Mouse (Mus musculus) lung, adult 2 months (tissue): Measurements from ENCODE around the gene Lcn12. TPM values are rescaled to one million over a fixed set of nuclear protein-coding genes. Genes with fewer than 3 reads are reported as not detected.

ENCODE experiments used
- DNase-seq: peaks from one replicate; pipeline ENCODE4 v3.0.0; 2022
- H3K4me1 ChIP-seq: fragments of 200-500 bp; 2 replicates; pipeline ENCODE4 v1.6.1; 2011; ENCODE audit warnings: low read length; ENCODE audit not compliant: control insufficient read depth, insufficient read depth
- H3K4me3 ChIP-seq: fragments of 200-500 bp; replicated peaks from 2 replicates; pipeline ENCODE3; 2011; ENCODE audit warnings: low read depth, mild to moderate bottlenecking, control low read depth, low read length; ENCODE audit errors: extremely low read depth
- CTCF ChIP-seq: fragments of 200-500 bp; IDR thresholded peaks from 2 replicates; pipeline ENCODE4 v1.5.1; 2011; ENCODE audit warnings: mild to moderate bottlenecking, low read length, control low read depth; ENCODE audit not compliant: insufficient read depth
- POLR2A ChIP-seq: fragments of 200-500 bp; IDR thresholded peaks from 2 replicates; pipeline ENCODE4 v1.6.1; 2011; ENCODE audit warnings: low read depth, mild to moderate bottlenecking, control low read depth, low read length, borderline replicate concordance; ENCODE audit errors: extremely low read depth
- WGBS: fragments of 180-500 bp; shearing (Covaris S2); methylation state at CpG from one replicate; pipeline ENCODE4 v1.1.7; 2018; 5-methylcytosine and 5-hydroxymethylcytosine counted together
- polyA plus RNA-seq: library from polyadenylated mRNA; depleted of rRNA; stranded (reverse); fragments of >200 nt; gene quantifications from 2 replicates; pipeline ENCODE4 v1.2.3, GENCODE M21; 2012; rRNA removed

The Lcn12 gene
- polyA plus RNA-seq, result not detected in 2 replicates

GRCm38 (mm10) chr2:25493476-25493961 lies at the start of gene Lcn12:
Gene Lcn12 (minus strand): TSS chr2:25493911.
- WGBS, result 81% methylated on average over 5 of the region's 5 CpGs
- TF ChIP-seq CTCF, result no peak
- TF ChIP-seq POLR2A, result no peak
- DNase-seq, result no peak
- Histone ChIP-seq H3K4me1 (no peaks in the 10 kb centered on the region), H3K4me3 (no peak within 1 kb of the TSS)

GRCm38 (mm10) chr2:25541644-25542367 lies 48.1 kb upstream of the Lcn12 start:
- no peak for TF ChIP-seq CTCF
- TF ChIP-seq POLR2A, result no peak
- peaks cover 8% of the 10 kb centered on the region for H3K4me1 ChIP-seq
- H3K4me3 ChIP-seq, result no peak overlapping the region
- no peak for DNase-seq
- 71% methylated on average over 10 of the region's 10 CpGs for WGBS

- no peak for DNase-seq
- WGBS, result 86% methylated on average over 4 of the region's 4 CpGs
- TF ChIP-seq POLR2A (no peak), CTCF (no peak)
- Histone ChIP-seq H3K4me1 (peaks cover 3% of the 10 kb centered on the region), H3K4me3 (no peak overlapping the region)
Observed at GRCm38 (mm10) chr2:25540541-25540948, 46.8 kb upstream of the Lcn12 start.

- Histone ChIP-seq H3K4me1 (peaks cover 5% of the 10 kb centered on the region), H3K4me3 (no peak overlapping the region)
- DNase-seq, result no peak
- TF ChIP-seq CTCF (no peak), POLR2A (no peak)
- 54% methylated on average over 8 of the region's 8 CpGs for WGBS
Observed at GRCm38 (mm10) chr2:25536531-25536930, 42.8 kb upstream of the Lcn12 start.

- peaks cover 5% of the 10 kb centered on the region; the same call in 1 of the 2 replicates for H3K4me1 ChIP-seq
- no peak for DNase-seq
- 80% methylated on average over 2 of the region's 2 CpGs for WGBS
- H3K4me3 ChIP-seq, result no peak overlapping the region
- TF ChIP-seq POLR2A, result no peak
Observed at GRCm38 (mm10) chr2:25534866-25535182, 41.1 kb upstream of the Lcn12 start.

GRCm38 (mm10) chr2:25534178-25534865 lies 40.6 kb upstream of the Lcn12 start:
- peak; percentile 76 for DNase-seq
- TF ChIP-seq POLR2A (no peak), CTCF (no peak)
- Histone ChIP-seq H3K4me3 (no peak overlapping the region), H3K4me1 (peaks cover 5% of the 10 kb centered on the region; the same call in 1 of the 2 replicates)
- WGBS, result 36% methylated on average over 3 of the region's 3 CpGs

GRCm38 (mm10) chr2:25533707-25534106 lies 40.0 kb upstream of the Lcn12 start:
- WGBS, result 69% methylated on average over 2 of the region's 2 CpGs
- Histone ChIP-seq H3K4me1 (peaks cover 5% of the 10 kb centered on the region; the same call in 1 of the 2 replicates), H3K4me3 (no peak overlapping the region)
- no peak for DNase-seq
- TF ChIP-seq POLR2A (no peak), CTCF (no peak)

GRCm38 (mm10) chr2:25526510-25527302 lies 33.0 kb upstream of the Lcn12 start:
- Histone ChIP-seq H3K4me3 (no peak overlapping the region), H3K4me1 (no peaks in the 10 kb centered on the region)
- WGBS, result 87% methylated on average over 9 of the region's 9 CpGs
- TF ChIP-seq POLR2A (no peak), CTCF (no peak)
- no peak for DNase-seq

- no peak overlapping the region for H3K4me3 ChIP-seq
- no peaks in the 10 kb centered on the region for H3K4me1 ChIP-seq
- 51% methylated on average over 3 of the region's 3 CpGs for WGBS
- no peak for TF ChIP-seq POLR2A
- peak; percentile 53; the same call in 1 of the 2 replicates for TF ChIP-seq CTCF
- DNase-seq, result no peak
Observed at GRCm38 (mm10) chr2:25509912-25510311, 16.2 kb upstream of the Lcn12 start.

GRCm38 (mm10) chr2:25506964-25507363 lies 13.3 kb upstream of the Lcn12 start:
- 38% methylated on average over 5 of the region's 5 CpGs for WGBS
- DNase-seq, result no peak
- peak; percentile 41; the same call in 1 of the 2 replicates for TF ChIP-seq CTCF
- no peak for TF ChIP-seq POLR2A
- H3K4me1 ChIP-seq, result no peaks in the 10 kb centered on the region
- no peak overlapping the region for H3K4me3 ChIP-seq
